Mouse (Mus musculus) kidney, postnatal 10 days (tissue): ENCODE measurements around the gene St8sia4.

Experiments
- DNase-seq: peaks from one replicate; pipeline ENCODE4 v3.0.0; 2021; ENCODE audit warnings: mixed read lengths

Gene St8sia4

DNA sequence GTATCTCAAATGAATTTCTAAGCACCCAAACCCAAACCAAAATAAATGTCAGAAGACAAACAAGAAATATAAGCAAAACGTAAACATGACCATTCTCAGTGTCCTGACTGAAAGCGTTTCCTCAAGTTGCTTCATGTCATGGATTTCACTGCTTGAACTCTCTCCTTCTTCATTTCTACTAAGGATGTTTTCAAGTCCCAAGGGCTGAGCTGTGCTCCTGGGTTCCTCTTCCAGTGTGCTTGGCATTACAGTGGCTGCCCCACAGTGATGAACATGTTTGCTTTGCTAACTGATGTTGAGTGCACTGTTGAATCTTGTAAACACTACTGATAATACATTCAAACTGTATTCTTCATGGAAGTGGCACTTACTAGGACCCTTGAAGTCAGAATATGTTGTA lies 76.3 kb downstream of the St8sia4 start:
- no peak for DNase-seq

DNA sequence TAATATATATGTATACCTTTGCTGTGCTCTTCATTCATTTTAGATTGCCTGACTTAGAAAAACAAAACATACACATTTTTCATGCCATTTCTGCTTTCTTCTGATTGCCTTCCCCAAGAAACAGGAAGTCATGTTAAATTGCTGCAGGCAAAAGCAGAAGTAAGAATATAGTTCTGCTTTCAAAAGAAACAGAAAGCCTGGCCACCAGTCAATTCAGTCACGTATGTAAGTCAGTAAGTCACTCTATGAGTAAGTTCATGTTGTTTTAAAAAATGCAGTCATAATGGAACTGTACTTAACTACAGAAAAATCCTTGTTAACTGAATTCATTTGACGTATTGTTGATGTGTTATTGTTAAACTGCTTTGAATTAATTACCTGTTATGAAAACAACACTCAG lies 77.3 kb downstream of the St8sia4 start:
- peak; percentile 16 for DNase-seq

DNA sequence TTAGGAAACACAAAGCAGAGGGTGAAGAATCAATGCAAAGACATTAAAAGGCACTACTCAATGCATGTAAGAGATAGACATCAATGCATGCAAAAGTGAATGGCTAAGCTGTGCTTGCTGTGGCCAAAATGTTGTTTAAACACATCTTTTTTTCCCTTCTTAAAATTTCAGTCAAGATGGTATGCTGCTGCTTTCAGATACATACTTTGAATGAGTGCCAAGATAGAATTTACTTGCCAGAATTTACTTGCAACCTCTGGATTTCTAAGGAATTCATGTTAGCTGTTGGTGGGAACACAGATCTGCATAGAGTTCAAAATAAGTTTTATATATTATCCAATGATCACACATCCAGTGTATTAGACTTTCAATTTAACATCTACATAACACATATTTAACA lies 77.9 kb downstream of the St8sia4 start:
- DNase-seq, result no peak

- no peak for DNase-seq
Observed at GRCm38 (mm10) chr1:95583310-95583709, 84.1 kb downstream of the St8sia4 start.

- DNase-seq, result no peak
Observed at GRCm38 (mm10) chr1:95582264-95582663, 85.1 kb downstream of the St8sia4 start.

- no peak for DNase-seq
Observed at GRCm38 (mm10) chr1:95572619-95573540, 94.5 kb downstream of the St8sia4 start.

GRCm38 (mm10) chr1:95571106-95571505 lies 96.3 kb downstream of the St8sia4 start:
- no peak for DNase-seq

DNA sequence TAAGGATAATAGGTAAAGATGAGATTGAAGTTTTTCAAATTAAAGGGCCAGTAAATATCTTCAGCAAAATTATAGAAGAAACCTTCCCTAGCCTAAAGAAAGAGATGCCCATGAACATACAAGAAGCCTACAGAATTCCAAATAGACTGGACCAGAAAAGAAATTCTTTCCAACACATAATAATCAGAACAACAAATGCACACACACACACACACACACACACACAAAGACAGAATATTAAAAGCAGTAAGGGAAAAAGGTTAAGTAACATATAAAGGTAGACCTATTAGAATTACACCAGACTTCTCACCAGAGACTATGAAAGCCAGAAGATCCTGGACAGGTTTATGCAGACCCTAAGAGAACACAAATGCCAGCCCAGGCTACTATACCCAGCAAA lies 112.8 kb downstream of the St8sia4 start:
- DNase-seq, result peak; percentile 47

DNA sequence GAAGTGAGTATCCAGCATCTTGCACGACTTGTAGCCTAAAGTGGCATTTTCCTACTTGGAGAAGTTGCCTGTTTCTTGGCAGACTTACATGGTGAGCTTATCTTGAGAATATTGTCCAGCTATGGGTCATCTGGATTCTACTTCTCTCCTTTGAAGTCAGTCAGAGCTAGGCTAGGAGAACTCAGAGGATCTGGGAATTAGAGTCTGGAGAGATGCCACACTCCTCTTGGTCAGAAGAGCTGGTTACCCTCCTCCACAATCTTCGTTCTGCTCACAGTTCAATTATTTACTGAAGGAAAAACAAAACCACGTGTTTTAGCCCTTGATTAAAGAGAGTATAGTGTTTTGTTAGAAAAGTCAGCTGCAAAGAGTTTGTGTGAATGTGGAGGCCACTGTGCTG lies 125.9 kb downstream of the St8sia4 start:
- DNase-seq, result no peak
